Mouse (Mus musculus): ENCODE measurements around the gene Hapln2.
A peak's percentile ranks its signal among the peaks of the same experiment; 100 is the strongest.

Gene Hapln2

GRCm38 (mm10) chr3:88002291-88002976 lies 24.9 kb downstream of the Hapln2 start:
- DNase-seq, result no peak

GRCm38 (mm10) chr3:88000816-88001595 lies 26.4 kb downstream of the Hapln2 start:
- no peak for DNase-seq

GRCm38 (mm10) chr3:88000181-88000580 lies 27.2 kb downstream of the Hapln2 start, which contains the start of gene Bcan:
Bcan (minus strand) TSS chr3:88000230.
- DNase-seq, result peak; percentile 60

GRCm38 (mm10) chr3:87999243-87999895 lies 28.0 kb downstream of the Hapln2 start:
- no peak for DNase-seq

- peak; percentile 65 for DNase-seq
Measured at GRCm38 (mm10) chr3:87998747-87999146, 28.6 kb downstream of the Hapln2 start.

GRCm38 (mm10) chr3:87996971-87997614 lies 30.3 kb downstream of the Hapln2 start:
- DNase-seq, result no peak

GRCm38 (mm10) chr3:87996401-87996800 lies 31.0 kb downstream of the Hapln2 start:
- DNase-seq, result no peak

- DNase-seq, result no peak
Measured at GRCm38 (mm10) chr3:87995331-87995730, 32.1 kb downstream of the Hapln2 start.

- no peak for DNase-seq
Measured at GRCm38 (mm10) chr3:87993436-87993835, 33.9 kb downstream of the Hapln2 start.

GRCm38 (mm10) chr3:87989935-87990334 lies 37.4 kb downstream of the Hapln2 start:
- DNase-seq, result no peak

GRCm38 (mm10) chr3:87988068-87988467 lies 39.3 kb downstream of the Hapln2 start:
- DNase-seq, result no peak

GRCm38 (mm10) chr3:87987633-87988032 lies 39.8 kb downstream of the Hapln2 start:
- DNase-seq, result no peak

GRCm38 (mm10) chr3:87986868-87987267 lies 40.5 kb downstream of the Hapln2 start:
- peak; percentile 89 for DNase-seq

GRCm38 (mm10) chr3:87985505-87986320 lies 41.7 kb downstream of the Hapln2 start:
- no peak for DNase-seq

GRCm38 (mm10) chr3:87984094-87984493 lies 43.3 kb downstream of the Hapln2 start:
- DNase-seq, result no peak

GRCm38 (mm10) chr3:87983627-87984026 lies 43.8 kb downstream of the Hapln2 start:
- no peak for DNase-seq

- no peak for DNase-seq
Measured at GRCm38 (mm10) chr3:87982836-87983601, 44.4 kb downstream of the Hapln2 start.

GRCm38 (mm10) chr3:87981894-87982835 lies 45.2 kb downstream of the Hapln2 start:
- no peak for DNase-seq

- DNase-seq, result no peak
Measured at GRCm38 (mm10) chr3:87981214-87981760, 46.1 kb downstream of the Hapln2 start.

GRCm38 (mm10) chr3:87980728-87981127 lies 46.7 kb downstream of the Hapln2 start:
- no peak for DNase-seq
